Mouse (Mus musculus): Measurements from ENCODE around the gene Ppp4r3b. TPM values are rescaled to one million over a fixed set of nuclear protein-coding genes. Genes with fewer than 3 reads are reported as not detected.

The Ppp4r3b gene
- total and polyA plus RNA-seq, 3 experiments = 58.9 to 145 (median 95.7) TPM

- peaks cover 0 to 5% of the 10 kb centered on the region in 2 experiments; a peak in 2 of 4 replicates for H3K4me1 ChIP-seq (ENCODE audit: control insufficient read depth in 1 of 2, insufficient read depth in 2 of 2, low read length in 2 of 2)
- peaks cover 10 to 67% of the 10 kb centered on the region in 2 experiments for H3K36me3 ChIP-seq (ENCODE audit: control insufficient read depth in 1 of 2, insufficient read depth in 2 of 2, low read length in 2 of 2)
- no peak for DNase-seq (ENCODE audit: low read depth, low spot score)
- no peak overlapping the region for H3K27ac ChIP-seq (ENCODE audit: control insufficient read depth, low read depth, low read length)
- H3K27me3 ChIP-seq (ENCODE audit: control insufficient read depth in 1 of 2, insufficient read depth in 2 of 2, low read length in 2 of 2) = no peaks in the 10 kb centered on the region
- no peak overlapping the region for H3K9ac ChIP-seq (ENCODE audit: control insufficient read depth, low read depth, low read length, poor library complexity, severe bottlenecking)
- TF ChIP-seq TBP (IDR thresholded peaks at IDR 0.05; ENCODE audit: low read depth, low read length) = no peak
- TF ChIP-seq RAD21 (IDR thresholded peaks at IDR 0.05; ENCODE audit: low read depth, low read length) = no peak
- no peak for TF ChIP-seq BHLHE40 (IDR thresholded peaks at IDR 0.05; ENCODE audit: borderline replicate concordance, low read depth, low read length)
- TF ChIP-seq JUND (IDR thresholded peaks at IDR 0.05; ENCODE audit: low read depth, low read length) = no peak
- no peak for TF ChIP-seq POLR2A (IDR thresholded peaks at IDR 0.05; ENCODE audit: control insufficient read depth in 1 of 2, insufficient read depth in 1 of 2, low read depth in 1 of 2, low read length in 2 of 2, poor library complexity in 1 of 2)
- no peak for TF ChIP-seq ZKSCAN1 (IDR thresholded peaks at IDR 0.05; ENCODE audit: low read depth, low read length)
- TF ChIP-seq MXI1 (IDR thresholded peaks at IDR 0.05; ENCODE audit: low read depth, low read length) = no peak
- TF ChIP-seq MYC (IDR thresholded peaks at IDR 0.05; ENCODE audit: low read depth, low read length) = no peak
- no peak for TF ChIP-seq TCF12 (IDR thresholded peaks at IDR 0.05; ENCODE audit: low read depth, low read length)
- H3K4me3 ChIP-seq (ENCODE audit: control insufficient read depth in 1 of 2, insufficient read depth in 1 of 2, low read depth in 2 of 2, low read length in 2 of 2) = no peak overlapping the region
- no peaks in the 10 kb centered on the region for H3K79me2 ChIP-seq (ENCODE audit: control insufficient read depth, insufficient read depth, low read length, poor library complexity)
- no peaks in the 10 kb centered on the region for H3K9me3 ChIP-seq (replicated peaks; ENCODE audit: insufficient read depth, low read length)
These were observed 52.1 kb downstream of the Ppp4r3b start for GRCm38 (mm10) chr11:29224754-29225153.

GRCm38 (mm10) chr11:29228957-29229356 lies 56.3 kb downstream of the Ppp4r3b start:
- Histone ChIP-seq H3K27me3 (ENCODE audit: control insufficient read depth in 1 of 2, insufficient read depth in 2 of 2, low read length in 2 of 2) (no peaks in the 10 kb centered on the region), H3K9ac (ENCODE audit: control insufficient read depth, low read depth, low read length, poor library complexity, severe bottlenecking) (no peak overlapping the region), H3K36me3 (ENCODE audit: control insufficient read depth in 1 of 2, insufficient read depth in 2 of 2, low read length in 2 of 2) (peaks cover 0 to 42% of the 10 kb centered on the region in 2 experiments; a peak in 3 of 4 replicates), H3K27ac (ENCODE audit: control insufficient read depth, low read depth, low read length) (no peak overlapping the region), H3K79me2 (ENCODE audit: control insufficient read depth, insufficient read depth, low read length, poor library complexity) (no peaks in the 10 kb centered on the region), H3K4me3 (ENCODE audit: control insufficient read depth in 1 of 2, insufficient read depth in 1 of 2, low read depth in 2 of 2, low read length in 2 of 2) (no peak overlapping the region), H3K9me3 (replicated peaks; ENCODE audit: insufficient read depth, low read length) (no peaks in the 10 kb centered on the region), H3K4me1 (ENCODE audit: control insufficient read depth in 1 of 2, insufficient read depth in 2 of 2, low read length in 2 of 2) (no peaks in the 10 kb centered on the region)
- no peak for DNase-seq (ENCODE audit: low read depth, low spot score)
- TF ChIP-seq ZMIZ1 (IDR thresholded peaks at IDR 0.05; ENCODE audit: low read depth, low read length) (0 out of 2 replicates have a peak, but pooled peaks have one; percentile 9), MAFK (IDR thresholded peaks at IDR 0.05; ENCODE audit: borderline replicate concordance, low read depth, low read length) (no peak)

DNA sequence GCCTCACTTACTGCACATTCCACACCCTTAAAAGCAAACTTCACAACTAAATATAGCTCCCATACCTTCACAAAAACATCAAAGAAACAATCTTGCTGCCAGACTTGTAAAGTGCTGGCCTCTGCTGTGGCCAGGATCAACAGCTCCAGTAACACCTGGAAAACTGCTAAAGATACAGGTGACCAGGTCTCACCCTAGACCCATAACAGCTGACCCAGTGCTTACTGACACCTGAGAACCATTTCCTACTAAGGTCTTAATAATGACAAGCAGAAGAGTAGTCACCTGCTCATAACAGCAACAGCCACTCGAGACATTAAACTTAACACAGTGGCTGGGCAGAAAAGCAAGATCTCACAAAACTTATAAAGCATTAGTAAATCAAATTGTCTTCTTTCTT lies 60.9 kb downstream of the Ppp4r3b start:
- no peaks in the 10 kb centered on the region for H3K9me3 ChIP-seq (replicated peaks; ENCODE audit: insufficient read depth, low read length)
- H3K27me3 ChIP-seq (ENCODE audit: control insufficient read depth in 1 of 2, insufficient read depth in 2 of 2, low read length in 2 of 2) = no peaks in the 10 kb centered on the region
- TF ChIP-seq SIN3A (IDR thresholded peaks at IDR 0.05; ENCODE audit: low read length) = no peak
- TF ChIP-seq GATA1 (IDR thresholded peaks at IDR 0.05; ENCODE audit: low read depth, low read length) = no peak
- no peak for TF ChIP-seq CHD2 (IDR thresholded peaks at IDR 0.05; ENCODE audit: low read length)
- H3K79me2 ChIP-seq (ENCODE audit: control insufficient read depth, insufficient read depth, low read length, poor library complexity) = no peaks in the 10 kb centered on the region
- H3K9ac ChIP-seq (ENCODE audit: control insufficient read depth, low read depth, low read length, poor library complexity, severe bottlenecking) = no peak overlapping the region
- H3K4me3 ChIP-seq (ENCODE audit: control insufficient read depth in 1 of 2, insufficient read depth in 1 of 2, low read depth in 2 of 2, low read length in 2 of 2) = no peak overlapping the region
- peaks cover 4 to 18% of the 10 kb centered on the region in 2 experiments for H3K36me3 ChIP-seq (ENCODE audit: control insufficient read depth in 1 of 2, insufficient read depth in 2 of 2, low read length in 2 of 2)
- H3K27ac ChIP-seq (ENCODE audit: control insufficient read depth, low read depth, low read length) = no peak overlapping the region
- no peak for DNase-seq (ENCODE audit: low read depth, low spot score)
- H3K4me1 ChIP-seq (ENCODE audit: control insufficient read depth in 1 of 2, insufficient read depth in 2 of 2, low read length in 2 of 2) = peaks cover 0 to 2% of the 10 kb centered on the region in 2 experiments; a peak in 2 of 4 replicates
